Mouse (Mus musculus): Measurements from ENCODE around the gene Bcat2. TPM values are rescaled to one million over a fixed set of nuclear protein-coding genes. Genes with fewer than 3 reads are reported as not detected.

Bcat2 gene
- total RNA-seq, 1 experiment: 60.3 TPM

DNA sequence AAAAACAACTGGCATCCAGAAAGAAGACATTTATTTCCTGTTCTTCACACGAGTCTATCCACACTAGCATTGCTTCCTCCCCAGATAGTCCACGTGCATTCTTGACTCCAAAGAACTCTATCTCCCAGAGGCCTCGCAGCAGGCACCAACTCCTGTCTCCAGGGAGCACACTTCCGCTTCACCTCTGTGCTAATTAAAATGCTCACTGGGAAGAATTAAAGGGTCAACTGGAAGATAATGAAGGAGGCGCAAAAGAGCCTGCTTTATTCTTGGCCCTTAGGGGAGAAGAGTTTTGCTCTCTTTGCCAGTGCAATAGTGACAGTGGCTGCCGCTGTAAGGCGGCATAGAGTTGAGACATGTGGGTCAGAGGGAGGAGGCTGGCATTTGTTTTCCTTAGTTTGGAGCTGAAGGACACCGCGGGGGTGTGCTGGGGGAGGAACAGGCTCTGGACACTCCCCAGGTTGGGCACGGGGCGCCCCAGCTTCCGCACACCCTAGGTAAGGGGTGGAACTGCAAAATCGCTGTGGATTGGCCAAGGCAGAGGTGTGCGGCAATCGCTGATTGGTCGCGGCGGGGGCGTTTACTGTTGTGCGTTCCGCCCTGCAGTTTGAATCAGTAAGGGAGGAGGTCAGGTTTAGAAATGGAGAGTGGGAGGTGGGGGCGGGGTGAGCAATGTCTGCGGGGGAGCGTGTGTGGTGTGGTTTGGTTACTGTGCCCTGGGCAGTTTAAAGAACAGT is 2.0 kb upstream of the Bcat2 start:
- Histone ChIP-seq H3K9me3 (ENCODE audit: control insufficient read depth, insufficient read depth, low read depth, low read length) (no peaks in the 10 kb centered on the region), H3K9ac (ENCODE audit: insufficient read depth, low read depth, low read length, poor library complexity, severe bottlenecking) (peak overlapping the region; percentile 38; the same call in 1 of the 2 replicates), H3K4me1 (ENCODE audit: control insufficient read depth in 2 of 2, insufficient read depth in 2 of 2, low read length in 2 of 2, poor library complexity in 1 of 2) (peaks cover 0 to 14% of the 10 kb centered on the region in 2 experiments; a peak in 2 of 4 replicates), H3K4me3 (ENCODE audit: insufficient read depth in 1 of 2, low read depth in 1 of 2, low read length in 2 of 2, poor library complexity in 1 of 2, severe bottlenecking in 1 of 2) (peak overlapping the region; percentile 35 to 38; a peak in 3 of 4 replicates), H3K36me3 (ENCODE audit: control insufficient read depth, insufficient read depth, low read length, poor library complexity, severe bottlenecking) (peaks cover 14% of the 10 kb centered on the region), H3K27ac (ENCODE audit: insufficient read depth, low read depth, low read length, poor library complexity, severe bottlenecking) (peak overlapping the region; percentile 87)
- peak; percentile 91 for DNase-seq (ENCODE audit: low read depth, low spot score)
- TF ChIP-seq MAFK (IDR thresholded peaks at IDR 0.05; ENCODE audit: insufficient read depth, low read depth, low read length): no peak
- no peak for TF ChIP-seq ZNF384 (IDR thresholded peaks at IDR 0.05; ENCODE audit: low read depth, low read length)
- no peak for TF ChIP-seq HCFC1 (IDR thresholded peaks at IDR 0.05; ENCODE audit: borderline replicate concordance, insufficient read depth, low read length)
- in situ Hi-C loops (cut with MboI; ENCODE audit: low sequenced_read_pairs in 2 of 2, unreplicated experiment in 2 of 2): no loop called here

DNA sequence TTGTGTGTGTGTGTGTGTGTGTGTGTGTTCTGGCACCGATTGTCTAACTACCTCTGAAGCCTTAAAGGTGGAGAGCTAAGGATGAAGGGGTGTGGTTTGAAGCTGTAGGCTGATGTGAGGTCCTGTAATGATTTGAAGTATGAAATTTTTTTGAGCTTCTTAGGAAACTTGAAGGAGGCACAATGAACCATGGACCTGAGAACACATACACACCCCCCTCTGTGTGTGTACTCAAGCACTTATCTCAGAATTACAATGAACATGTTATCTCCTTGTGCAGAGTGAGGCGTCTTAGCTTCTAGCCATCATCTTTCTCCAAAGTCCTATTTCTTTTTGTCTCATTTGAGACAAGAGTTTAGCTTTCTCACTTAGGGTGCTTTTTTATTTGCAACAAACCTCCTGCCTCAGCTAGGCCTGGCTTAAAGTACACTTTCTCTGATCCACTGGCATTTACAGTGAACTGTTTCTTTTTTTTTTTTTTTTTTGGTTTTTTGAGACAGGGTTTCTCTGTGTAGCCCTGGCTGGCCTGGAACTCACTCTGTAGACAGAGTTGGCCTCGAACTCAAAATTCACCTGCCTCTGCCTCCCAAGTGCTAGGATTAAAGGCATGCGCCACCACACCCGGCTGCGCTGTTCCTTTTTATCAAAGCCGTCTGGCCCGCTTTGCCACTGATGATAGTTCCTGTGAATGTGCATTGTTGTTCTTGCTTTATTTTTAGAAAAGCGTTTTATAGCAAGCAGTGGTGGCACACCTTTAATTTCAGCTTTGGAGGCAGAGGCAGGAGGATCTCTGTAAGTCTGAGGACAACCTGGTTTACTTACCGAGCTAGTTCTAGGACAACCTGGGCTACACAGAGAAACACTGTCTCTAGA is 1.1 kb upstream of the Bcat2 start:
- Histone ChIP-seq H3K27ac (ENCODE audit: insufficient read depth, low read depth, low read length, poor library complexity, severe bottlenecking) (peak overlapping the region; percentile 87), H3K4me3 (ENCODE audit: insufficient read depth in 1 of 2, low read depth in 1 of 2, low read length in 2 of 2, poor library complexity in 1 of 2, severe bottlenecking in 1 of 2) (no peak overlapping the region), H3K4me1 (ENCODE audit: control insufficient read depth in 2 of 2, insufficient read depth in 2 of 2, low read length in 2 of 2, poor library complexity in 1 of 2) (peaks cover under 1 to 20% of the 10 kb centered on the region in 2 experiments; a peak in 2 of 4 replicates), H3K9ac (ENCODE audit: insufficient read depth, low read depth, low read length, poor library complexity, severe bottlenecking) (peak overlapping the region; percentile 38; the same call in 1 of the 2 replicates), H3K36me3 (ENCODE audit: control insufficient read depth, insufficient read depth, low read length, poor library complexity, severe bottlenecking) (peaks cover 14% of the 10 kb centered on the region), H3K9me3 (ENCODE audit: control insufficient read depth, insufficient read depth, low read depth, low read length) (no peaks in the 10 kb centered on the region)
- TF ChIP-seq MAFK (IDR thresholded peaks at IDR 0.05; ENCODE audit: insufficient read depth, low read depth, low read length) (no peak), CHD2 (IDR thresholded peaks at IDR 0.05; ENCODE audit: low read depth, low read length) (no peak), ZC3H11A (IDR thresholded peaks at IDR 0.05; ENCODE audit: borderline replicate concordance, low read depth, low read length) (no peak), ZNF384 (IDR thresholded peaks at IDR 0.05; ENCODE audit: low read depth, low read length) (no peak), HCFC1 (IDR thresholded peaks at IDR 0.05; ENCODE audit: borderline replicate concordance, insufficient read depth, low read length) (no peak)
- no peak for DNase-seq (ENCODE audit: low read depth, low spot score)
- in situ Hi-C loops (cut with MboI; ENCODE audit: low sequenced_read_pairs in 2 of 2, unreplicated experiment in 2 of 2): no loop called here

DNA sequence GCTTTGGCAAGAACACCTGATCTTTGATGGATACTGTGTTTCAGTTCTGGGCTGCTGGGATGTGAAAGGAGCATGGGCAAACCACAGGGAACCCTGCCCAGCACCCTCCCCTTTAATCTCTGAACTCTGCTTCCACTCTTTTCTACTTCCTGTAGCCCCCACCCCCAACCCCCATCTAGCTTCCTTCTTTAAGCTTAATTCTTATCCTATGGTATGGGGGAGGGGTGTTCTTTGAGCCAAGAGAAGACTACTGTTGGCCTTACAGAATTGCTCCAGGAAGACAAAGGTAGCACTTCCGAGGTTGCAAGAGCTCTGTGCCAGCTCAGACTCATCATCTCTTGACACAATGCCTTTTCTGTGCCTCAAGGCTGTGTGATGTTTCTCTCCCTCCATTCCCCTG is 2.0 kb downstream of the Bcat2 start:
- Histone ChIP-seq H3K9me3 (ENCODE audit: control insufficient read depth, insufficient read depth, low read depth, low read length) (no peaks in the 10 kb centered on the region), H3K9ac (ENCODE audit: insufficient read depth, low read depth, low read length, poor library complexity, severe bottlenecking) (no peak overlapping the region), H3K4me3 (ENCODE audit: insufficient read depth in 1 of 2, low read depth in 1 of 2, low read length in 2 of 2, poor library complexity in 1 of 2, severe bottlenecking in 1 of 2) (no peak overlapping the region), H3K36me3 (ENCODE audit: control insufficient read depth, insufficient read depth, low read length, poor library complexity, severe bottlenecking) (peaks cover 10% of the 10 kb centered on the region), H3K27ac (ENCODE audit: insufficient read depth, low read depth, low read length, poor library complexity, severe bottlenecking) (no peak overlapping the region), H3K4me1 (ENCODE audit: control insufficient read depth in 2 of 2, insufficient read depth in 2 of 2, low read length in 2 of 2, poor library complexity in 1 of 2) (peaks cover 7 to 33% of the 10 kb centered on the region in 2 experiments; a peak in 3 of 4 replicates)
- DNase-seq (ENCODE audit: low read depth, low spot score): no peak
- no peak for TF ChIP-seq MAFK (IDR thresholded peaks at IDR 0.05; ENCODE audit: insufficient read depth, low read depth, low read length)
- TF ChIP-seq ZC3H11A (IDR thresholded peaks at IDR 0.05; ENCODE audit: borderline replicate concordance, low read depth, low read length): no peak
- TF ChIP-seq CHD2 (IDR thresholded peaks at IDR 0.05; ENCODE audit: low read depth, low read length): no peak
- TF ChIP-seq ZNF384 (IDR thresholded peaks at IDR 0.05; ENCODE audit: low read depth, low read length): no peak
- no peak for TF ChIP-seq HCFC1 (IDR thresholded peaks at IDR 0.05; ENCODE audit: borderline replicate concordance, insufficient read depth, low read length)
- in situ Hi-C loops (cut with MboI; ENCODE audit: low sequenced_read_pairs in 2 of 2, unreplicated experiment in 2 of 2): no loop called here

DNA sequence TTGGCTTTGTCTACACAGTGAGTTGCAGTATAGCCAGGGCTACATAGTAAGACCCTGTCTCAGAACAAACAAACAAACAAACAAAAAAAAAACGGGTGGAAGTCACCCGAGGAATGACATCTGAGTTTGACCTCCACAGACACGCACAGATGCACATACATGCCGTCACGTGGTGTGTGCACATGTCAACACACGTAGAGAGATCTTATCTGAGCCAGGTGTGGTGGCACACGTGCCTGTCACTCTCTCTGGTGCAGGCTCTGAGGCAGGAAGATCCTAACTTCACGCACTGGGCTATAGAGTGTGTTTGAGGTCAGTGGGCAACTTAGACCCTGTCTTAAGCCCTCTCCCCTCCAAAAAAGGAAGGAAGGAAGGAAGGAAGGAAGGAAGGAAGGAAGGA is 4.0 kb downstream of the Bcat2 start:
- TF ChIP-seq ZC3H11A (IDR thresholded peaks at IDR 0.05; ENCODE audit: borderline replicate concordance, low read depth, low read length) (no peak), ZNF384 (IDR thresholded peaks at IDR 0.05; ENCODE audit: low read depth, low read length) (no peak), HCFC1 (IDR thresholded peaks at IDR 0.05; ENCODE audit: borderline replicate concordance, insufficient read depth, low read length) (no peak), MAFK (IDR thresholded peaks at IDR 0.05; ENCODE audit: insufficient read depth, low read depth, low read length) (no peak), CHD2 (IDR thresholded peaks at IDR 0.05; ENCODE audit: low read depth, low read length) (no peak)
- no peak for DNase-seq (ENCODE audit: low read depth, low spot score)
- in situ Hi-C loops (cut with MboI; ENCODE audit: low sequenced_read_pairs in 2 of 2, unreplicated experiment in 2 of 2): no loop called here
- Histone ChIP-seq H3K27ac (ENCODE audit: insufficient read depth, low read depth, low read length, poor library complexity, severe bottlenecking) (no peak overlapping the region), H3K36me3 (ENCODE audit: control insufficient read depth, insufficient read depth, low read length, poor library complexity, severe bottlenecking) (peaks cover 14% of the 10 kb centered on the region), H3K4me3 (ENCODE audit: insufficient read depth in 1 of 2, low read depth in 1 of 2, low read length in 2 of 2, poor library complexity in 1 of 2, severe bottlenecking in 1 of 2) (no peak overlapping the region), H3K9ac (ENCODE audit: insufficient read depth, low read depth, low read length, poor library complexity, severe bottlenecking) (no peak overlapping the region), H3K9me3 (ENCODE audit: control insufficient read depth, insufficient read depth, low read depth, low read length) (no peaks in the 10 kb centered on the region), H3K4me1 (ENCODE audit: control insufficient read depth in 2 of 2, insufficient read depth in 2 of 2, low read length in 2 of 2, poor library complexity in 1 of 2) (peaks cover 7 to 33% of the 10 kb centered on the region in 2 experiments; a peak in 3 of 4 replicates)
